Mouse (Mus musculus): Measurements from ENCODE around the gene Pou4f2.

DNA sequence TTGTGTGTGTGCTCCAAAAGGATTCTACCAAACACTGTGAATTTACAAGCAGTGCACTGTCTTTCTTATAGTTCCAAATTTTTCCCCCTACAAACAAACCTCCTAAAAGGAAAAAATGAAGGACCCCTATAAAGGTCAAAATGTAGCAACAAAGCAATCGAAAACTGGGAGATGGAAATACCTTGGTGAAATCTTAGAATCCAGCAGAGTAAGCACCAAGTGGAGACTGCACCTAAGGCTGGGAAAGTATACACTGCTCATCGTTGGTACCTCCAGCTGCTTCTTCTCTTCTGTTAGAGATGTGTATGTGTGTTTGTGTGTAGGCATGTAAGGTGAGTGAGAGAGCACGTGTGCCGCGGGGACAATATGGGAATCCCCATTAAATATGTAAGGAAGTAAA is 3.1 kb downstream of the Pou4f2 start:
- TF ChIP-seq HCFC1 (IDR thresholded peaks at IDR 0.05; ENCODE audit: borderline replicate concordance, insufficient read depth, low read length): no peak
- TF ChIP-seq ZC3H11A (IDR thresholded peaks at IDR 0.05; ENCODE audit: borderline replicate concordance, low read depth, low read length): no peak
- no peak for TF ChIP-seq CHD2 (IDR thresholded peaks at IDR 0.05; ENCODE audit: low read depth, low read length)

Measured in ES-E14 (cell line).